Mouse (Mus musculus) heart, embryonic 10.5 days (tissue): ENCODE data around the gene Fam219b. TPM values are rescaled to one million over a fixed set of nuclear protein-coding genes. Genes with fewer than 3 reads are reported as not detected.
A peak's percentile ranks its signal among the peaks of the same experiment; 100 is the strongest.

Experiments
- DNase-seq: peaks from one replicate; pipeline ENCODE4 v3.0.0-alpha.2; 2017; ENCODE audit warnings: low spot score
- H3K27ac ChIP-seq: fragments of 300-500 bp; sonication (generic); 2 replicates; pipeline ENCODE4 v1.5.1; 2016; ENCODE audit warnings: mild to moderate bottlenecking
- H3K27me3 ChIP-seq: fragments of 300-500 bp; sonication (generic); 2 replicates; pipeline ENCODE4 v1.6.1; 2016; ENCODE audit warnings: mild to moderate bottlenecking; ENCODE audit not compliant: poor library complexity, insufficient read depth, severe bottlenecking
- H3K36me3 ChIP-seq: fragments of 300-500 bp; sonication (generic); 2 replicates; pipeline ENCODE4 v1.6.1; 2016; ENCODE audit warnings: mild to moderate bottlenecking, moderate library complexity
- H3K4me1 ChIP-seq: fragments of 300-500 bp; sonication (generic); 2 replicates; pipeline ENCODE4 v1.6.1; 2016; ENCODE audit warnings: mild to moderate bottlenecking
- H3K4me3 ChIP-seq: fragments of 300-500 bp; sonication (generic); 2 replicates; pipeline ENCODE4 v1.5.1; 2016; ENCODE audit warnings: mild to moderate bottlenecking, moderate library complexity
- H3K9me3 ChIP-seq: fragments of 300-500 bp; sonication (generic); 2 replicates; pipeline ENCODE4 v1.6.1; 2016; ENCODE audit warnings: mild to moderate bottlenecking, moderate library complexity
- WGBS: fragments of 180-500 bp; shearing (Covaris S2); methylation state at CpG from one replicate; pipeline ENCODE4 v1.1.7; 2016; 5-methylcytosine and 5-hydroxymethylcytosine counted together
- polyA plus RNA-seq: library from polyadenylated mRNA; unstranded; fragments of >200 nt; fragmentation: Nextera tagmentation; extraction: Ambion mirVana; gene quantifications from 2 replicates; pipeline ENCODE4 v1.2.1, GENCODE M21; 2016

The Fam219b gene
- polyA plus RNA-seq, 1 experiment from 2014 or later, result 14.9 TPM

DNA sequence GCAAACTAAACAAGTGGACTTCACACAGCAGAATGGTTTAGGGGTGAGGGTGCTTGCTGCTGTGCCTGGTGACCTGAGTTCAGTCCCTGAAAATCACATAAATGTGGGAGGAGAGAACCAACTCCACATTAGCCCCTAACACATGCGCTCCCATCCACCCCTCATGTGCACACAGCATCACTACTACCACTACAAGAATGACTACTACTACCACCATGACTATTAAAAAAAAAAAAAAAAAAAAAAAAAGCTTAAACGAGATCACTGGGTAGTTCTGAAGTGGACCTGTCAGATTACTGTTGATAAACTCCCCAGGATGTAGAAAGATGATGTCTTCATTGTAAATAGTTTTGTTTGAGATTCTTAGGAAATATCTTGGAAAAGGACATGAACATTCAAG lies 22.2 kb downstream of the Fam219b start:
- no peak overlapping the region for H3K4me3 ChIP-seq
- H3K9me3 ChIP-seq, result no peaks in the 10 kb centered on the region
- peaks cover 20% of the 10 kb centered on the region for H3K4me1 ChIP-seq
- no peaks in the 10 kb centered on the region for H3K27me3 ChIP-seq
- 59% methylated on average over 2 of the region's 2 CpGs for WGBS
- H3K27ac ChIP-seq, result no peak overlapping the region
- no peak for DNase-seq
- H3K36me3 ChIP-seq, result no peaks in the 10 kb centered on the region

- 30% methylated on average over 7 of the region's 7 CpGs for WGBS
- peaks cover 22% of the 10 kb centered on the region for H3K4me1 ChIP-seq
- no peaks in the 10 kb centered on the region for H3K27me3 ChIP-seq
- peak overlapping the region; percentile 87 for H3K27ac ChIP-seq
- no peaks in the 10 kb centered on the region for H3K36me3 ChIP-seq
- H3K4me3 ChIP-seq, result peak overlapping the region; percentile 66
- DNase-seq, result no peak
- H3K9me3 ChIP-seq, result no peaks in the 10 kb centered on the region
These were observed 22.9 kb downstream of the Fam219b start for GRCm38 (mm10) chr9:57560263-57560662.

DNA sequence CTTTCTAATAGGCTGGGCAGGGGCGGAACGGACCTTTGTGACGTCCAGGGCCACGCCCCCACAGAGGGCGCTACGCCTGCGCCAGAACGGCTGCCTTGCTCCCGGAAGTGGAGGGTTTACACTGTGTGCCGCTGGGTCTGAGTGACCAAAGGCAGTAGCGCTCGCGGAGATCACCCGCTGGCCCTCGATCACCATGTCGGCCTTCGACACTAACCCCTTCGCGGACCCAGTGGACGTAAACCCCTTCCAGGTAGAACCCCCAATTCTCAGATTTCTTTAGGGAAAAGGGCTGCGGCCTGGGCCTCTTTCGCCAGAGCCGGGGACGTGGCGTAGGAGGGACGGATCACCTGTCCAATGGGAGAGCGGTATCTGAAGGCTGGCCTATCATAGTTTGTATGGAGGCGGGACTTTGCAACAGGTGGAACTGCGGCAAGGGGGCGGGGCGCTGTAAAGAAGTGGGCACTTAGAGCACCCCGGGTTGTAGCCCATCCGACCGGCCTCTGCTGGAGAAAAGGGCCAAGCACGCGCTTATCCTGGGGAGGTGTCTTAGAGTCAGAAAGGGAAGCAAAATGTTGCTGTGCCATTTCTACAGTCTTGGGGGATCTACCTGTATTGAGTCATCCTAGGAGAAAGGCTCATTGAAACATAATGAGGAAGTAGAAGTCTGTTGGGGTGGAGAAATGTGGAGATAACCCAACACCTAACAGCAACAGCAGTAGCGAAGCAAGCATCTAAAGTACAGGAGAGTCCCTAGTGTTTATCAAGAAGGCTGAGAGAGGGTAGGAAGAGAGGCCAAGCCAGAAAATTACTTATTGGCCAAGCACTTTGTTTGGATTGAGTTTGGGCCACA lies 23.8 kb downstream of the Fam219b start, which contains the start of gene Scamp2:
Gene Scamp2, plus strand, starts transcription at position 83 of the 850 bp plus-strand sequence.
- H3K27me3 ChIP-seq, result no peaks in the 10 kb centered on the region
- H3K4me1 ChIP-seq, result peaks cover 30% of the 10 kb centered on the region
- under 1% methylated on average over 37 of the region's 37 CpGs for WGBS
- no peaks in the 10 kb centered on the region for H3K9me3 ChIP-seq
- H3K36me3 ChIP-seq, result no peaks in the 10 kb centered on the region
- DNase-seq, result peak; percentile 97
- peak within 1 kb of the TSS; percentile 66 for H3K4me3 ChIP-seq
- H3K27ac ChIP-seq, result peak within 1 kb of the TSS; percentile 87

- WGBS, result 80% methylated on average over 13 of the region's 13 CpGs
- Histone ChIP-seq H3K36me3 (no peaks in the 10 kb centered on the region), H3K27ac (no peak overlapping the region)
These were observed 24.4 kb downstream of the Fam219b start for GRCm38 (mm10) chr9:57561711-57562099.

GRCm38 (mm10) chr9:57562896-57563372 lies 25.6 kb downstream of the Fam219b start:
- no peak for DNase-seq
- Histone ChIP-seq H3K27me3 (no peaks in the 10 kb centered on the region), H3K4me1 (peaks cover 31% of the 10 kb centered on the region), H3K4me3 (no peak overlapping the region), H3K36me3 (peaks cover under 1% of the 10 kb centered on the region), H3K27ac (no peak overlapping the region), H3K9me3 (no peaks in the 10 kb centered on the region)
- 53% methylated on average over 4 of the region's 4 CpGs for WGBS

More at GRCm38 (mm10) chr9:57561711-57562099, 24.4 kb downstream of the Fam219b start:
- Histone ChIP-seq H3K27me3 (no peaks in the 10 kb centered on the region), H3K4me1 (peaks cover 31% of the 10 kb centered on the region), H3K4me3 (peak overlapping the region; percentile 66), H3K9me3 (no peaks in the 10 kb centered on the region)
- DNase-seq, result no peak

GRCm38 (mm10) chr9:57564609-57565008 lies 27.3 kb downstream of the Fam219b start:
- Histone ChIP-seq H3K36me3 (peaks cover 17% of the 10 kb centered on the region), H3K4me3 (no peak overlapping the region), H3K9me3 (no peaks in the 10 kb centered on the region), H3K4me1 (peaks cover 31% of the 10 kb centered on the region), H3K27ac (no peak overlapping the region), H3K27me3 (no peaks in the 10 kb centered on the region)
- WGBS, result 88% methylated on average over 6 of the region's 6 CpGs
- DNase-seq, result no peak

DNA sequence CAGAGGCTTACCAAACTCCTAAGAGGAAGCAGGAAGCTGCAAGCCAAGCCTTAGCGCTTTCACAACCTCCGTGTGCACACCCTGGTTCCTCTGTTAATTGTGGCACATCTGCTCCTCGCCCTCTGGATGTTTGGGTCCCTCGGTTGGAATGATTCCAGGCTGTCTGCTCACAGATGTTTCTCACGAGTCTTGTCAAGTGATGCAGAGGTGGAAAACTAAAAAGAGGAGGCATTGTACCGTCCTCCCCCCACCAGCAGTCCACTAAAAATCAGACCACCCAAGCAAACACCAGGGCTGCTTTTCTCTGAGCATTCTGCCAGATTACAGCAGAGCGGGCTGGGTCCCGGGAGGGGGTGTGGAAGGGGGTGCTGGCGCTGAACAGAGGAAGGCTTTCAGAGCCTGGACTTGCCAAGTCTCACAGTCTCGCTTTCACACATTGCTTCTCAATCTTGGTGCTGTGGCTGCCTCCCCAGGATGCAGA lies 28.5 kb downstream of the Fam219b start:
- H3K4me1 ChIP-seq, result peaks cover 31% of the 10 kb centered on the region
- no peak for DNase-seq

DNA sequence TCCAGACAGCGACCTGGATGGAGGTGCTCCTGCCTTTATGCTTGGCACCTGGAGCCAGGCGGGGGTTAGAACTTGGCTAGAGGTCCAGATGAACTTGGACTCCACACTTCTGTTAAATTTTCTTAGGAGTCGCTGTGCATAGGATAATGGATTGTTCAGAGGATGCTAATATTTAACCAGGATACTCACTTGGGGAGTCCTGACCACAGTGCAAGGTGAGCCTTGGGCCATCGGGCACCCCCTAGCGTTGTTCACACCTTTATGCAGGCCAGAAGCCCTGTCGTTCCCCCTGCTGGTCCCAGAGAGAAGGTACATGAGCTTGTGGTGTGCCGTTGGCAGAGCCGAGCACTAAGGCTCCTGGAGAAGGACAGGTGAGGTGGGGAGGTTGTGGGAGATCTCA lies 29.5 kb downstream of the Fam219b start:
- H3K27me3 ChIP-seq, result no peaks in the 10 kb centered on the region
- DNase-seq, result no peak
- no peak overlapping the region for H3K4me3 ChIP-seq
- no peaks in the 10 kb centered on the region for H3K9me3 ChIP-seq
- H3K4me1 ChIP-seq, result peaks cover 23% of the 10 kb centered on the region
- H3K27ac ChIP-seq, result no peak overlapping the region
- peaks cover 31% of the 10 kb centered on the region for H3K36me3 ChIP-seq
- WGBS, result 54% methylated on average over 8 of the region's 8 CpGs

More for the DNA sequence above, 28.5 kb downstream of the Fam219b start:
- WGBS, result 41% methylated on average over 10 of the region's 10 CpGs
- Histone ChIP-seq H3K4me3 (no peak overlapping the region), H3K9me3 (no peaks in the 10 kb centered on the region), H3K27ac (peak overlapping the region; percentile 19; the same call in 1 of the 2 replicates), H3K36me3 (peaks cover 23% of the 10 kb centered on the region), H3K27me3 (no peaks in the 10 kb centered on the region)

- Histone ChIP-seq H3K4me1 (peaks cover 11% of the 10 kb centered on the region; the same call in 1 of the 2 replicates), H3K9me3 (no peaks in the 10 kb centered on the region), H3K27me3 (no peaks in the 10 kb centered on the region), H3K36me3 (peaks cover 37% of the 10 kb centered on the region), H3K27ac (no peak overlapping the region), H3K4me3 (no peak overlapping the region)
- 83% methylated on average over 6 of the region's 6 CpGs for WGBS
- DNase-seq, result no peak
These were observed 31.2 kb downstream of the Fam219b start for GRCm38 (mm10) chr9:57568500-57568899.

DNA sequence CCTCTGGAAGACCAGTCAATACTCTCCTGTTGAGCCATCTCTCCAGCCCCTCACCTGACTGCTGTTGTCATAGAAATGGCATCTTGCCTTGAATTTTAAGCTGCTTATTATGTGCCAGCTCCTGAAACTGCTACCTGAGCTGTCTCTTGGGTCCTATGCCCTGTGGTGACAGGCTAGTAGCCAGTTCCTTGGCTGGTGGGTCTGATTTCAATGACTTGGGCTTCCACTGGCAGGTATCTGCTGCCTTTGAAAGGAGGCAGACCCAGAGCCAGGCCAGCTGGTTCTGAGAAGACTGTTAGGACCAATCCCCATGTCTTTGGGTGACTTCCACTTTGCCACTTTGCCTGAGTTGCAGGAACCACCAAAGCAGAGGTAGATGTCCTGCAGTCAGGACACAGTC lies 37.1 kb downstream of the Fam219b start:
- H3K36me3 ChIP-seq, result peaks cover 54% of the 10 kb centered on the region

DNA sequence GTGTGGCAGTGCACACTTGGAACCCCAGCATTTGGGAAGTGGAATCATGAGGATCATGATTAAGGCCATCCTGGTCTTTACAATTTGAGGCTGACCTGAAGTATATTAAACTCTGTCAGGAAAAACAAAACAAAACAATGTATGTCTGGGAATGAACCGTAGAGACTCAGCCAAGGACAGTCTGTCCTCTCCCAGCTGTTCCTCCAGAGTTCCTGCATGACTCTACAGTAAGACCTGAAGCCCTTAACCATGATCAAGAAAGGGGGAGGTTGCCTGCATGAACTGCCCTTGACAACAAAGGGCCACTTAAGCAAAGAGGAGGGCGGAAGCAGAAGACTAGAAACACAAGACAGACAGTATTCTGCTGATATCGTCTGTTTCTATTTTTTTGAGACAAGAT lies 38.2 kb downstream of the Fam219b start:
- 67% methylated on average over 3 of the region's 3 CpGs for WGBS

More for the DNA sequence above, 37.1 kb downstream of the Fam219b start:
- Histone ChIP-seq H3K27me3 (no peaks in the 10 kb centered on the region), H3K4me1 (0 out of 2 replicates have a peak, but pooled peaks cover 8% of the 10 kb centered on the region), H3K27ac (no peak overlapping the region), H3K4me3 (no peak overlapping the region), H3K9me3 (no peaks in the 10 kb centered on the region)
- DNase-seq, result no peak

DNA sequence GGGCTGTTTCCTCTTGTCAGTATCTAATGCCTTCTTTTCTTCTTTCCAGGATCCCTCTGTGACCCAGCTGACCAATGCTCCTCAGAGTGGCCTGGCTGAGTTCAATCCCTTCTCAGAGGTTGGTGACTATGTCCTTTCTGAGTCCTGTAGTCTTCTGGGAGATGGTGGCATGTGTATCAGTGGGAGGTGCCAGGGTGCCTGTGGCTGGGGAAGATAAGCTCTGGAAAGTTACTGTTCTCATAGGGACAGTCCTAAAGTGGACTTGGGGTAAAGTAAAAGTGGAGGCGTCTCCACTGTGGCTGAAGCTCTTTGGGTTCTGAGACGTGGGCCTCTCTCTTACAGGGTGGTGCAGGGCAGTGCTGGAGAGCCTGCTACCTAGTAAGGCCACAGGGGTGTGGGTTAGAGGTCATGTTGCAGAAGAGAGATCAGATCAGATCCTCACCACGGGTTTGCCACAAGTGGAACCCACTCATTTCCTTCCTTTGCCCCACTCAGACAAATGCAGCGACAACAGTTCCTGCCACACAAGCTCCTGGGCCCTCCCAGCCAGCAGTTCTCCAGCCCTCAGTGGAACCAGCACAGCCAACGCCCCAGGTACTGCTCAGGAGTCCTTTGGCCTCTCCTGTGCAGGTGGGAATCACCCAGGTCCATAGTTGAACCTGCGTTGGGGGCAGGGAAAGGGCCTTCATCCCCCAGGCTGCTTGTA lies 40.0 kb downstream of the Fam219b start:
- Histone ChIP-seq H3K4me1 (0 out of 2 replicates have a peak, but pooled peaks cover 8% of the 10 kb centered on the region), H3K4me3 (no peak overlapping the region), H3K36me3 (peaks cover 60% of the 10 kb centered on the region), H3K27ac (no peak overlapping the region), H3K27me3 (no peaks in the 10 kb centered on the region), H3K9me3 (no peaks in the 10 kb centered on the region)
- no peak for DNase-seq
- WGBS, result 70% methylated on average over 6 of the region's 6 CpGs

More for the DNA sequence above, 38.2 kb downstream of the Fam219b start:
- DNase-seq, result no peak
- Histone ChIP-seq H3K4me3 (no peak overlapping the region), H3K27me3 (no peaks in the 10 kb centered on the region), H3K4me1 (0 out of 2 replicates have a peak, but pooled peaks cover 8% of the 10 kb centered on the region), H3K9me3 (no peaks in the 10 kb centered on the region), H3K27ac (no peak overlapping the region), H3K36me3 (peaks cover 55% of the 10 kb centered on the region)

GRCm38 (mm10) chr9:57584991-57585390 lies 47.7 kb downstream of the Fam219b start:
- no peak overlapping the region for H3K4me3 ChIP-seq
- H3K9me3 ChIP-seq, result no peaks in the 10 kb centered on the region
- no peaks in the 10 kb centered on the region for H3K27me3 ChIP-seq
- H3K4me1 ChIP-seq, result peaks cover 25% of the 10 kb centered on the region
- DNase-seq, result no peak
- 83% methylated on average over 3 of the region's 3 CpGs for WGBS
- H3K27ac ChIP-seq, result no peak overlapping the region
- H3K36me3 ChIP-seq, result peaks cover 73% of the 10 kb centered on the region
